Mouse (Mus musculus): ENCODE data around the gene Stk38.
A peak's percentile ranks its signal among the peaks of the same experiment; 100 is the strongest.
"Not testable (repeated sequence)": the region's sequence is repeated elsewhere in the genome, so short reads cannot be mapped to it uniquely, and the experiment has no call there.

Gene Stk38

GRCm38 (mm10) chr17:29007641-29008325 is at the start of gene Stk38:
TSS of gene Stk38 (minus strand) at chr17:29007995.
- peak; percentile 80 to 90 for DNase-seq (ENCODE audit: low spot score in 2 of 2)

DNA sequence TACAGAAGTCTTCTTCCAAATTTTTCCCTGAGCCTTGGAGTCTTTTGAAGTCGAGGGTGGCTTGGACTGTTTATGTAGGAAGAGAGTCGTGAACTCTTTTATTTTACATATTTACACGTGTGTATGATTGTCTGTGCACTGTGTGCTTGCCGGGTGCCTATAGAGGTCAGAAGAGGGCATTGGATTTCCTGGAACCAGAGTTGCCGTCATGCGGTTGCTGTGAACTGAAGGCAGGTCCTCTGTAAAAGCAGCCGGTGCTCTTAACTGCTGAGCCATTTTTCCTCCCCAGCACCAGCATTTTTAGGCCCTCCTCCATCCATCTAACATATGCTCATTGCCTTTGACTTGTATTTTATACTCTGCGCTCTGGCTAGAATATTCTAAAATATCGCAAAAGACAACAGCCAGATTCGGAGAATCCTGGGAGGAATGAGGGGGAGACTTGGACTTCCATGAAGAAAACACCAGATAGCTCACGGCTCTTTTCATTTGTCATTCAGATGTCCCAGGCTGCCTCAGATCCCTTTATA is 49.6 kb upstream of the Stk38 start:
- DNase-seq (ENCODE audit: low spot score in 2 of 2) = no peak

DNA sequence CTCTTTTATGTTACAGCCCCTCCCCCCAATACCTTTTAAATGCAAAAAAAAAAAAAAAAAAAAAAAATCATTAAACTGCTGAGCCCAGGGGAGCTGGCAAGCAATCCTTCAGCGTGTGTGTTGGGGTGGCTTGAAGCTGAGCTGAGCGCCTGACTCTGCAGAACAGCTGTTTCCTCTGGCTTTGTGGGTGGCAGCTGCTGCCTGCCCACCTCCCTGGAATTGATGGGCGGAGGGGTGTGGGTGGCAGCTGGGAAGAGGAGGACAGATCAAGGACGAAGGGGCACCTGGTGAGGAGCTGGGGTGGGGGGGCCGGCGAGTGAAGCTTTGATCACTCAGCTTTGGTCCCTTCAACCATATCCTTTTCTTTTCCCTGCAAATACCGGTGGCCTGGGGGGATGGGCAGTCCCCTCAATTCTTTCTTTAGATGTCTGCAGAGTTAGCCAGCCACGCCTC is 48.9 kb upstream of the Stk38 start:
- DNase-seq (ENCODE audit: low spot score in 2 of 2) = no peak

GRCm38 (mm10) chr17:29056207-29056606 is 48.4 kb upstream of the Stk38 start:
- DNase-seq (ENCODE audit: low spot score in 2 of 2) = no peak

GRCm38 (mm10) chr17:29055586-29055985 is 47.8 kb upstream of the Stk38 start:
- DNase-seq (ENCODE audit: low spot score in 2 of 2) = no peak

GRCm38 (mm10) chr17:29054429-29054828 is 46.6 kb upstream of the Stk38 start:
- no peak for DNase-seq (ENCODE audit: low spot score in 2 of 2)

DNA sequence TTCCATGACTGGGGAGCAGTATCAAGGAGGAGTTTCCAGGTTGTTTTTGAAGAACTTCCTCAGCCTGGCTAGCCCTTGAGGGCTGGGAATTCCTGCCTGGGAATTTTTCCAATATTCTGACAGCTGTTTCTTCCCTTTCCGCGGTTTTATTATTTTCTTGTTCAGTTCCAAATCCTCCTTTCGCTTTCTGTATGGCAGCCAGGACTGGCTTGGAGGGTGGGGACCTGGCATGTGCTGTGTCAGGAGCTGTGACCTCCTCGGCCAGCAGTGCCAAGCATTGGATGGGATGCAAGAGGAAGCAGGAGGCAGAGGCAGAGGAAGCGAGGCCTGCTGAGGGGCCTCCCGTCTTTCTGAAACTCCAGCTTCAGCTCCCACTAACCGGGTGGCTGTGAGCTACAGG is 46.0 kb upstream of the Stk38 start:
- DNase-seq (ENCODE audit: low spot score in 2 of 2) = no peak

- DNase-seq (ENCODE audit: low spot score in 2 of 2) = no peak
Measured at GRCm38 (mm10) chr17:29053067-29053466, 45.3 kb upstream of the Stk38 start.

DNA sequence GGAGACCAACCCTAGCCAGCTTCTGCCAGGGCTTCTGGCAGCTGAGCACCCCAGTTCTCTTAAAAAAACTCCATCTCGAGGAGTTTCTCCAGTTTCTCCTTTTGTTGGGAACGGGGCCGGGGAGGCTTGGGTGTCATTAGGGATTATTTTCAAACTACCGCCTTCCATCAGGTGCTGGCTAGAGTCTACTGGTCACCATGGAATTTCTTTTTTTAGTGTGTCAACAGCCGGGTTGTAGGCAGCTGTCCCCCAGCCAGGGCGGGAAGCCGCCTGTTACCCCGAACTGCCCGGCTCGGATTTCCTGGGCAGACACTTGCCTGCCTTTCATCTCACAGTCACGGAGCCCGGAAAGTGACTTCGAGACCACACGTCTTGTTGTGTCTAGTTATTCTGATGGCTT is 43.0 kb upstream of the Stk38 start:
- DNase-seq (ENCODE audit: low spot score in 2 of 2) = no peak

GRCm38 (mm10) chr17:29049923-29050322 is 42.1 kb upstream of the Stk38 start:
- no peak for DNase-seq (ENCODE audit: low spot score in 2 of 2)

GRCm38 (mm10) chr17:29049508-29049889 is 41.7 kb upstream of the Stk38 start:
- DNase-seq (ENCODE audit: low spot score in 2 of 2) = no peak

GRCm38 (mm10) chr17:29048748-29049507 is 41.1 kb upstream of the Stk38 start:
- peak; percentile 81 to 87 for DNase-seq (ENCODE audit: low spot score in 2 of 2)

GRCm38 (mm10) chr17:29047697-29048514 is 40.1 kb upstream of the Stk38 start:
- DNase-seq (ENCODE audit: low spot score in 2 of 2) = no peak

DNA sequence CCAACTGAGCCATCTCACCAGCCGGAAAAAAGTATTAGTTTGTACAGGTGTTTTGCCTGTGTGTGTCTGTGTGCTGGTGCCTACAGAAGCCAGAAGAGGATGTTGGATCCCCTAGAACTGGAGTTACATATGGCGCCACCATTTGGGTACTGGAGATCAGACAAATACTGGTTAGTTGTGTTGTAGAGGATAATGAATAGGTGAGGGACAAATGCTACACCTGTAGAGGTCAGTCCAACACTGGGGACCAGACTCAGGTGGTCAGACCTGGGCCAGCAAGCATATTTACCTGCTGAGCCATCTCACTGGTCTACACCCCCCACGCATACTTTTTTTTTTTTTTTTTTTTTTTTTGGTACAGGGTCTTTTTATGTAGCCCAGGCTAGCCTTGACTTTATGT is 39.1 kb upstream of the Stk38 start:
- no peak for DNase-seq (ENCODE audit: low spot score in 2 of 2)

GRCm38 (mm10) chr17:29045741-29046530 is 38.1 kb upstream of the Stk38 start:
- no peak for DNase-seq (ENCODE audit: low spot score in 2 of 2)

DNA sequence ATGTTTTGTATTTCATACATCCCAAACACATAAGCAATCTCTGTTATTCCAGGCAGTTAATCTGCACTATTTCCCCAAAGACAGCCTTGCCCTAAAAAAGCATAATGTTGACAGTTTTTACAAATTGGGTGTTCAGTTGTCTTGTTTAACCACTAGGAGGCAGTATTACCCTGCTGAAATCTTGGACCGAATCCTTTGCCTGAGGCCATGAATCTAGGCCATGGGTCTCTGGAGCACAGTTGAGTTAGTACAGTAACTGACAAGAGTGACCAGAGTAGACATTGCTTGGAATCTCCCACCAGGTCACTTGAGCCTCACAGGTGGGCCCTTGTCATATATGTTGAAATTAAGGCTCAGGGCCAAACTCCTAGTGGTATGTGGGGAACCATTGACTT is 37.1 kb upstream of the Stk38 start:
- no peak for DNase-seq (ENCODE audit: low spot score in 2 of 2)

DNA sequence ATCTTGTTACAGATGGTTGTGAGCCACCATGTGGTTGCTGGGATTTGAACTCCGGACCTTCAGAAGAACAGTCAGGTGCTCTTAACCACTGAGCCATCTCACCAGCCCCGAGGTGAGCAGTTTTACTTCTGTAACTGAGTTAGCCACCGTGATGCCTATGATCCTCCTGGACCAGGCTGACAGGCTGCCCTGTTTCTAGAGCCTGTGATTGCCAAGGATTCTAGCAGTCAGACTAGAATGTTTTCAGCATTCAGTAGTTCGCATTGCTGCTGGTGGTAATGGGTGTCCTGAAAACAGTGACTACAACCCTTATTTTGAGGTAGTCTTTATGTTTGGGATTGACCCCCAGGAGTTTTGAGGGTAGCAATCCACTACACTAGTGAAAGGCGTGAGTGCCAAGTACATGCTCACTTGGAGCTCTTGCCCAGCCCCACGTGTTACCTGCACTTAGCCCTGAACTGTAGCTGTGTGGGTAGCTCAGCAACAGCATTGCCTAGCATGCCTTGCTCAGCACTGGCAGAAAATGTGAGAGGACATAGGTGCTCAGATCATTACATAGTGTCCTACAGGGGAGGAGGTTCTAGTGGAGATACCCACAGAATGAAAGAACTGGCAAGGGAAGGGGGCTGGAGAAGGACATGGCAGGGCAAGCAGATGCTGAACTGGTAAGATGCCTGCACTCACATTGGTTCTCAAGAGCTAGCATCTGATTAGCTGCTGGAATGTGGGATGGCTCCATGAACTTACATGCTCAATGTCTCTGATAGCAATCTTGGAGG is 36.5 kb upstream of the Stk38 start:
- DNase-seq (ENCODE audit: low spot score in 2 of 2) = no peak

GRCm38 (mm10) chr17:29043583-29043982 is 35.8 kb upstream of the Stk38 start:
- DNase-seq (ENCODE audit: low spot score in 2 of 2) = no peak

DNA sequence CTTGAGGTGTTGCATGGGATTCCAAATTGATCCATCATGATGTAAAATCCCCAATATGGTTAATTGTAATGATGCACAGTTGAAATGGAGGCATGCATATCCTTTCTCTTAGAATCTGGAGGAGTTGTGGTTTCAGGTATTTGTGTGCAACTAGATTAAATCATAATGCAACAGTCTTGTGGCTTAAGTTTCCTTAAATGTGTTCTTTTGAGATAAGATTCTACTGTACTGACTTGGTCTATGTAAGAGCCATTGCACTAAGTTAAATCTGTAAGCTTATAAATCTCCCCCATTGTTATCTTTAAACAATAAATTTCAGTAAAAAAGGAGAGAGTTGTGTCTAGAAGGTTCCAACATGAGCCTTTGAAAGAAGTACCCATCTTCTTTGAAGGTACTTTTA is 34.8 kb upstream of the Stk38 start:
- DNase-seq (ENCODE audit: low spot score in 2 of 2) = no peak

DNA sequence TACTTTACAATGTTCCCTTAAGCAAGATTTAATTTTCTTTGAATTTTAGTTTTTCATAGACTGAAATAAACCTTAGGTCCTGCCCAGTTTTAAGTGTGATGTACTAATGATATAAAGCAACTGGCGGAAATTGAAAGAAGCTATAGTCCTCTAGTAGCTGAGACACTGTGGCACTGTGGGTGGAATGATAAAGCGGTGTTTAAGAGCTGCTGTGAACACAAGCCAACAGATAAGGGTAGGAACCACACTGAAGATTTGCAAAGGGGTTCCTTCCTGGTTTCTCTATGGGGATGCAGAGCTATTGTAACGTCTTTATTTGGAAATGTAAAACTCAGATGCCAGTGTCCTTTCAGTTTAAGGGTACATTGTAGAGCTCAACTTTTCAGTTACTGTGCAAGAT is 33.8 kb upstream of the Stk38 start:
- DNase-seq (ENCODE audit: low spot score in 2 of 2) = not testable (repeated sequence)

DNA sequence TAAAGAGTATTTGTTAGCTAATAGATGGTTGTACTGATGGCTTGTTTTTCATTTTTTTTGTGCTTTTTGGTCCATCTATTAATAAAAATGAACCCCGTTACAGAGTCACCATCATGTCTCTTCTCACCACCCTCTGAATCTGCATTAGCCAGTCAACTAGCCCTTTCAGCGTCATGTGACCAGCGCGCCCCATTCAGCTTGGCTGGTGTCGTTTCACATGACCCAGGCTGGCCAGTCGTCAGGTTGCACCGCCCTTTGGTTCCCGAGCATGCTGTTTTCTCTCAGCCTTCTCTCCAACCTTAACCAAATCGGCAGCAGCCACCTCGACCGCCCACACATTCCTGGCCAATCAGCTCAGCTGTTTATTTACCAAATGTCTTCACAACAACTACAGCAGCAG is 31.6 kb upstream of the Stk38 start:
- DNase-seq (ENCODE audit: low spot score in 2 of 2) = no peak
